Mouse (Mus musculus) gastrocnemius, adult 2 months (tissue): ENCODE data around the gene Zfhx3. TPM values are rescaled to one million over a fixed set of nuclear protein-coding genes. Genes with fewer than 3 reads are reported as not detected.

ENCODE experiments used
- DNase-seq: peaks from one replicate; pipeline ENCODE4 v3.0.0; 2022
- H3K27ac ChIP-seq: fragments of 200-600 bp; 2 replicates; pipeline ENCODE4 v1.8.1; 2022; ENCODE audit warnings: mild to moderate bottlenecking
- H3K4me3 ChIP-seq: fragments of 200-600 bp; 2 replicates; pipeline ENCODE4 v1.8.1; 2022; ENCODE audit warnings: mild to moderate bottlenecking, moderate library complexity
- CTCF ChIP-seq: fragments of 200-600 bp; IDR thresholded peaks from 2 replicates; pipeline ENCODE4 v1.8.1; 2022; ENCODE audit warnings: antibody characterized with exemption, mild to moderate bottlenecking, moderate library complexity
- intact Hi-C: fragments of 180-260 bp; cut with DNase I; formaldehyde crosslinking; loops from one replicate; pipeline ENCODE4 v1.15.1; 2025
- total RNA-seq, 2 experiments: library from RNA; stranded (reverse); gene quantifications; 2 replicates each; pipeline ENCODE4 v1.2.3; 2021

Gene Zfhx3
- total RNA-seq, 2 experiments from 2014 or later = 14.1 to 17.7 TPM

GRCm38 (mm10) chr8:107957566-107957965, 15.1 kb downstream of the Zfhx3 start:
- H3K27ac ChIP-seq = no peak overlapping the region
- TF ChIP-seq CTCF = no peak
- no peak for DNase-seq
- H3K4me3 ChIP-seq = no peak overlapping the region
- intact Hi-C loops = no loop called here

GRCm38 (mm10) chr8:107960466-107960865, 18.0 kb downstream of the Zfhx3 start:
- Histone ChIP-seq H3K27ac (no peak overlapping the region), H3K4me3 (no peak overlapping the region)
- no peak for TF ChIP-seq CTCF
- intact Hi-C loops = no loop called here
- no peak for DNase-seq

DNA sequence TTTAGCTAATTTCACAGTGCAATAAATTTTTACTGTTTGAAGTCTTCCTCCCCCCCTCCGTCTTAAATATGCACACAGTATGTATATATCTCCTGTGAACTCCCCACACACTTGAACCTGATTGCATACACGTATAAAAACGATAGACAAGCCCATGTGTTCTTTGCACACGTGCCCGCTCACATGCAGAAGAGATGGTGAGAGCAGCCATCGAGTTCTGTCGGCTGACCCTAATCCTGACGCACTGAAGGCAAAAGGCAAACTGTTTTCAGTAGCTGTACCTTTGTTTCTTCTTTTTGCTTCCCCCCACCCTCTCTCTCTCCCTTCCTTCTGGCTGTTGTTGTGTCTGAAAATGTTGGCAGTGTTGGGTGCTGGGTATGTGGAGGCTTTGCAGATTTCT, 18.4 kb downstream of the Zfhx3 start:
- intact Hi-C loops = no loop called here

GRCm38 (mm10) chr8:107972198-107972597, 29.8 kb downstream of the Zfhx3 start:
- no peak for TF ChIP-seq CTCF
- intact Hi-C loops = no loop called here
- no peak overlapping the region for H3K4me3 ChIP-seq
- no peak overlapping the region for H3K27ac ChIP-seq
- DNase-seq = no peak

More for the DNA sequence above, 18.4 kb downstream of the Zfhx3 start:
- no peak overlapping the region for H3K27ac ChIP-seq
- no peak overlapping the region for H3K4me3 ChIP-seq
- no peak for TF ChIP-seq CTCF
- DNase-seq = no peak

DNA sequence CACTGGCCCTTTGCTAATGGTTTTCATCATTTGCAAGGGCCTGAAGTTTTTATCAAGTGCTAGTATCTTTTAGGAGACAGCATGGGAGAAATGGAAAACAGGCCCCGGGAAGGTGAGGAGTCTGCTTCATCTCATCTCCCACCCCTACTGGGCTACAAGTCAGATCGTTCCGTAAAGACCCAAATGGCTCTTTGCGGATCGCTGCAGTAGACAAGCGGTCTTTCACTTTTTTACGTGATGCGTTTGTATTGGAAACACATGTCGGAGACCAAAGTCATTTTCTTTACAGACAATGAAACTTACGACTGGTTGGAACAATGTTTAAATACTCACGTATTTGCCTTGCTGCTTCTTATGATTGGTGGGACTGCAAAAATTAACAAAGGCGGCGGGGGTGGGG, 32.0 kb downstream of the Zfhx3 start:
- no peak for DNase-seq
- intact Hi-C loops = no loop called here
- no peak for TF ChIP-seq CTCF
- no peak overlapping the region for H3K27ac ChIP-seq
- H3K4me3 ChIP-seq = no peak overlapping the region

GRCm38 (mm10) chr8:107978247-107978646, 35.8 kb downstream of the Zfhx3 start:
- Histone ChIP-seq H3K27ac (no peak overlapping the region), H3K4me3 (no peak overlapping the region)
- DNase-seq = no peak
- no peak for TF ChIP-seq CTCF
- intact Hi-C loops = no loop called here

DNA sequence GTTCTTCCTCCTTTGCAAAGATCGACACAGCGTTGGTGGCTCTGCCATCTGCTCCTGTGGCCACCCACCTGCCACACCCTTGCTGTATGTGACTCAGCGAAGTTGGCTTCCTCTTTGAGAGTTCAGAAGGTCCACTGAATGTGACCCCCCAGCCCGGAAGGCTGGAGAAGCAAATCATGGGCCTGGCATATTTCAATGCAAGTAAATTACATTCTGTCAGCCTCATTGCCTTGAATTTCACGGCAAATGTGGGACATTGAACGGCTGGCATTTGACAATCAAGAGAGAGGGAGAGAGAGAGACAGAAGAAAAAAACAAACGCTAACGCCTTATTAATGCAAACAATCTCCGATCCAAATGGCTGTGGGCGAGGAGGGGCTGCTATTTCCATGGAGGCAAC, 38.2 kb downstream of the Zfhx3 start:
- Histone ChIP-seq H3K4me3 (no peak overlapping the region), H3K27ac (no peak overlapping the region)
- DNase-seq = no peak
- TF ChIP-seq CTCF = no peak
- intact Hi-C loops = no loop called here

DNA sequence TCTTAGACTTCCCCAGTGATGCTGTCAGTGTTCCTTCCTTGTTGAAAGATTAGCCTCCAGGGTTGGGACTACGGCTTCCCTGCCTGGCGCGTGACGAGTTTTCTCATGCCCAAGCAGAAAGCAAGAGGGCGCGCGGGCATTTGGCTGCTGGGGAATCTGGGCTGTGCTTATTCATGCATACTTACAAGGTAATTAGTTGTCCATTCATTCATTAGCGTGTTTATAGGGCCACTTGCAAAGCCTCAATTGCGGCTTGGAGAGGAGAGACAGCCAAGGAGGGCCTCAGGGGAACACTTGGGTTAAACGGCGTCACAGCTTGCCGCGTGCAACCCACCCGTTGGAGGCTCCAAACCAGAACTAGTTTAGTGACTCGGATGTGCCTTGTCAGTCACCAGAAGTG, 44.2 kb downstream of the Zfhx3 start:
- Histone ChIP-seq H3K27ac (no peak overlapping the region), H3K4me3 (no peak overlapping the region)
- TF ChIP-seq CTCF = no peak; the same call in 1 of the 2 replicates
- DNase-seq = no peak
- intact Hi-C loops = no loop called here

- H3K27ac ChIP-seq = no peak overlapping the region
- DNase-seq = no peak
- intact Hi-C loops = no loop called here
Measured at GRCm38 (mm10) chr8:107998874-107999273, 56.4 kb downstream of the Zfhx3 start.

GRCm38 (mm10) chr8:108011516-108011915, 69.1 kb downstream of the Zfhx3 start:
- intact Hi-C loops = no loop called here
- no peak for TF ChIP-seq CTCF
- no peak overlapping the region for H3K27ac ChIP-seq
- H3K4me3 ChIP-seq = no peak overlapping the region
- no peak for DNase-seq

More at GRCm38 (mm10) chr8:107998874-107999273, 56.4 kb downstream of the Zfhx3 start:
- H3K4me3 ChIP-seq = no peak overlapping the region
- TF ChIP-seq CTCF = no peak

DNA sequence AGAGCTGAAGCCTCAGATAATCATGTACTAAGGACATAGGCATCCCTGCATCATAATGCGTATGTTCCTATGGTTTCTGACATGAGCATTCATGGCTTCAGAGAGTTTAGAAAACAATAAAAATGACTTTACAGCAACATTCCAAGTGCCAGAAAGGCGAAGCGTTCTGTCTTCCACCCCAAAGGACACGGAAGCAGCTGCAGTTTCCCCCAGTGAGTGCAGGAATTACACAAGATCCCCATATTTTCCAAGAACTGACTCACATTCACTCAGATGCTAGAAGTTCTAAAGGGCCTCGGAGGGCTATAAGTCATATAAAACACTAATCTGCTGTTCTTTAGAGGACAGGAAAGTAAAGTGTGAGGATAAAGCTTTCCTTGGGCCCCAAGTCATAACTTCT, 75.3 kb downstream of the Zfhx3 start:
- Histone ChIP-seq H3K4me3 (no peak overlapping the region), H3K27ac (no peak overlapping the region)
- no peak for DNase-seq
- intact Hi-C loops = no loop called here
- TF ChIP-seq CTCF = no peak

- no peak overlapping the region for H3K27ac ChIP-seq
- TF ChIP-seq CTCF = no peak
- intact Hi-C loops = no loop called here
- no peak for DNase-seq
- H3K4me3 ChIP-seq = no peak overlapping the region
Measured at GRCm38 (mm10) chr8:108019651-108020050, 77.2 kb downstream of the Zfhx3 start.

- TF ChIP-seq CTCF = no peak
- intact Hi-C loops = no loop called here
- H3K4me3 ChIP-seq = no peak overlapping the region
- no peak overlapping the region for H3K27ac ChIP-seq
- no peak for DNase-seq
Measured at GRCm38 (mm10) chr8:108022404-108022803, 80.0 kb downstream of the Zfhx3 start.

DNA sequence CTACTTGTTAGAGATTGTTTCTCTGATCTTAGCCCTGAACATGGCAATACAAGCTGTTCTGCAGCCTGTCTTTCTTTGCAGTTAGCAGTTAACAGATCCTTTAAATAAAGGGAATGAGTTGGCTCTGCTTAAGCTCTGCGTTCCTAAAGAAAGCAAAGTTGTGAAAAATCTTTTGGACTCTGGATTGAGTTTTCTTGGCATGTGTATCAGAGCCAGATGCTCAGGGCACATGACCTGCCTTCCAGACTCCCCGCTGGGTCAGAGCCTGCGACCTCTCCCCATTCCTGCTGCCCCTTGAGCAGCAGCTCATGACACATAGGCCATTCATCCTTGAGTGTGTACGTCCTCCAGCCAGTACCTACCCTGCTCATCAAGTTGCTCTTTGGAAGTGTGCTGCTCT, 81.9 kb downstream of the Zfhx3 start:
- no peak overlapping the region for H3K4me3 ChIP-seq
- no peak overlapping the region for H3K27ac ChIP-seq
- intact Hi-C loops = no loop called here
- no peak for DNase-seq
- no peak for TF ChIP-seq CTCF

DNA sequence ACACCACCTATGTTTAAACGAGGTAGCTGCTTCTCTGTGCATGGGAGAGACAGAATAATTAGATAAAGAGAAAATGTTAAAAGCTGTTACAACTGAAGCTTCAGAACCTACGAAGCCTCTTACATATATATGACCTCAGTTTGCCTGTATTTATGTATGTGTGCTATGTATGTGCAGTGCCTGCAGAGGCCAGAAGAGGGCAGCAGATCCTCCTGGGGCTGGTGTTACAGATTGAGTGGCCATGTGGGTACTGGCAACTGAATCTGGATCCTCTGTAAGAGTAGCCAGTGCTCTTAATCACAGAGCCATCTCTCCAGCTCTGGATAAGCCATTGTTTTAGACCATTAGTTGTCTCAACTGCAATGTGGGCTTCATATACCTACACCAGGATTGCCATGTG, 82.8 kb downstream of the Zfhx3 start:
- TF ChIP-seq CTCF = peak; percentile 40
- no peak overlapping the region for H3K27ac ChIP-seq
- H3K4me3 ChIP-seq = no peak overlapping the region
- intact Hi-C loops = no loop called here
- DNase-seq = no peak
